Mouse (Mus musculus): ENCODE measurements around the gene Wdr20. TPM values are rescaled to one million over a fixed set of nuclear protein-coding genes. Genes with fewer than 3 reads are reported as not detected.
"Not testable (repeated sequence)": the region's sequence is repeated elsewhere in the genome, so short reads cannot be mapped to it uniquely, and the experiment has no call there.

The Wdr20 gene
- polyA plus RNA-seq, 1 experiment, result 15.0 TPM

DNA sequence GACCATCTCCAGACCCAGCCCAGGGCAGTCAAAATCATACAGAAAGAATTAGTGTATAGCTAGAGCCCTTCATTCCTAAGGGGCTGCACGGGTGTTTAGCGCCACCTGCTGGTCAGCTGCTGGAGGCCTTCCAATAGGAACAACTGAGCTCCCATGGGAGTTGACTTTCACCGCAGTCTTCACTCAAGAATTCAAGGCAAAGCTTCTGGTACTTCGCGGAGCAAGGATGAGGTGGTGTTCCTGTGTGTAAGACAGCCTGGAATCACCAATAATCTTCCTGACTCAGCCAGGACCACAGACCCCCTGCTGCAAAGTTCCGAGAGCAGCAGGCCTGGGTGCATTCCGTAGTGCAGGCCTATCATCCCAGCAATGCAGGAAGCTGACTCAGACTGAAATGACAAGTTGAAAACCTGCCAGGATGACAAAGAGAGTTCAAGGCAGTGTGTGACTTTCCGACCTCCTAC, 34.7 kb upstream of the Wdr20 start:
- peak; percentile 82 for TF ChIP-seq CTCF (IDR thresholded peaks at IDR 0.05; ENCODE audit: control insufficient read depth, insufficient read depth, insufficient replicate concordance, low read depth, low read length)
- no peak for TF ChIP-seq POLR2A (IDR thresholded peaks at IDR 0.05; ENCODE audit: control insufficient read depth, low read depth, low read length)
- Histone ChIP-seq H3K4me3 (ENCODE audit: control insufficient read depth, low read depth, low read length) (no peak overlapping the region), H3K4me1 (ENCODE audit: control insufficient read depth, insufficient read depth, low read length) (peaks cover 6% of the 10 kb centered on the region), H3K27me3 (ENCODE audit: control insufficient read depth, insufficient read depth, low read length) (no peaks in the 10 kb centered on the region), H3K36me3 (ENCODE audit: control insufficient read depth, insufficient read depth, low read length) (no peaks in the 10 kb centered on the region), H3K27ac (ENCODE audit: control insufficient read depth, insufficient read depth, low read depth, low read length) (no peak overlapping the region)

DNA sequence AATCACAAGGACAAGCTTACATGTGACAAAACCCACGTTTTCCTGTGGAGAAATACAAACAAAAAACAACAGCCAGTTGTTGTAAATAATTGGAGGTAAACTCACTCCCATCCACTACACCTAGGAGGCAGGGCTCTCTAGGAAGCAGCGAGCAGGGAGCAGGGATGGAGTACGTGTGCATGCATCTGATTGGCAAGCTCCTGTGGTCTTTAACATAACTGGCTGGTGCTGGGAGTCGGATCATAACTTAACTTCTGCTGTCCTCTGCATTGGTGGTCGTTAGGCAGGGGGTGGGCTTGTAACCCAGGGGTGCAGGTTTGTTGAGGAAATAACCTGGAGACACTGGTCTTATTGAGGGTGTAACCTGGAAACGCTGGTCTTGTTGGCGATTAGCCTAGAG, 34.1 kb upstream of the Wdr20 start:
- Histone ChIP-seq H3K27me3 (ENCODE audit: control insufficient read depth, insufficient read depth, low read length) (no peaks in the 10 kb centered on the region), H3K4me1 (ENCODE audit: control insufficient read depth, insufficient read depth, low read length) (peaks cover 6% of the 10 kb centered on the region), H3K36me3 (ENCODE audit: control insufficient read depth, insufficient read depth, low read length) (no peaks in the 10 kb centered on the region), H3K27ac (ENCODE audit: control insufficient read depth, insufficient read depth, low read depth, low read length) (no peak overlapping the region), H3K4me3 (ENCODE audit: control insufficient read depth, low read depth, low read length) (no peak overlapping the region)
- TF ChIP-seq POLR2A (IDR thresholded peaks at IDR 0.05; ENCODE audit: control insufficient read depth, low read depth, low read length) (no peak), CTCF (IDR thresholded peaks at IDR 0.05; ENCODE audit: control insufficient read depth, insufficient read depth, insufficient replicate concordance, low read depth, low read length) (no peak)

DNA sequence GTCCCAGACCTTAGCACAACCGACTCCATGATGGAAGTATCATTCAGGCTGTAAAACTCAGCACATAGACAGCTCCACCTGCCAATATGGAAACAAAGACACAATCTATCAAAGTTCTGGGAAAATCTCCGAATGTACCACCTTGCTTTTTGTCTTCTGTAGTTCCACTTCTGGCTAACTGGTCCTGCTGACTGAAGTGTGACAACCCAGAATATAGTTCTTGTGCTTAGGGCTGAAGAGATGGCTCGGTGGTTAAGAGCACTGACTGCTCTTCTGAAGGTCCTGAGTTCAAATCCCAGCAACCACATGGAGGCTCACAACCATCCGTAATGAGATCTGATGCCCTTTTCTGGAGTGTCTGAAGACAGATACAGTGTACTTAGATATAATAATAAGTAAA, 32.3 kb upstream of the Wdr20 start:
- not testable (repeated sequence) for H3K36me3 ChIP-seq (ENCODE audit: control insufficient read depth, insufficient read depth, low read length); H3K27me3 ChIP-seq (ENCODE audit: control insufficient read depth, insufficient read depth, low read length); H3K4me1 ChIP-seq (ENCODE audit: control insufficient read depth, insufficient read depth, low read length); H3K27ac ChIP-seq (ENCODE audit: control insufficient read depth, insufficient read depth, low read depth, low read length); H3K4me3 ChIP-seq (ENCODE audit: control insufficient read depth, low read depth, low read length)

DNA sequence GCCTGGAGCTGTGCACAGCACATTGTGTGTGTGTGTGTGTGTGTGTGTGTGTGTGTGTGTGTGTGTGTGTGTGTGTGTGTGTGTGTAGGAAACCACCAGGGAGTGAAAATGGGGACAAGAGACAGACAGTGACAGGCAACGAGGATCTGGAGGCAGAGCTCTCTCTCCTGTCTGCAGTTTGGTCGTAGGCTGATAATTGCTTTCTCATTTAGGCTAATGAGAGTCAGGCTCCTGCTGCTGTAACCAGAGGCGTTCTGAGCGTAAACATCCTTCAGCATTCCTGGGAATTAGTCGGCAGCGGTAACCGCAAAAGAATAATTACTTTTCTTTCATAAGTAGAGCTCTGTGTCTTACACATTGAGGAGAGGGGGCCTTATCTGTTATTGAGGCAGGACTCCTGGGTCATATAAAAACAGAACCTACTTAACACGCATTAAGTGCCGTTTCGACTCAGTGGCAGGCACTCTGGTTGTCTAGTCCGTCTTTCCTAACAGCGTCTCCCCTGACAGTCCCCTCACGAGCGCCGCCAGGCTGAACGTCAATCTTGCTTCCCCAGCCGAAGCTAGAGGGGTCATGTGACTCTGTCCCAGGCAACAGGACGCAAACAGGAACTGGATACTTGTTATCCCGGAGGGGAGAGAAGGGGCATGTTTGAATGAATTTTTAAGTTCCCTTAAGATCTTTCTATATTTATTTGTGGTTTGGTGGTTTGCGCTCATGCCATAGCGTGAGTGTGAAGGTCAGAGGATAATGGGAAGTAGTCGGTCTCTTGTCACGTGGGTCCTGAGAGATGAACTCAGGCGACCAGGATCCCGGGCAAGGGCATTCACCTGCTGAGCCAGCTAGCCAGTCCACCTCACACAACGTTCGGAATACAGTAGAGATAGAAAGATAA, 31.2 kb upstream of the Wdr20 start:
- no peak for TF ChIP-seq POLR2A (IDR thresholded peaks at IDR 0.05; ENCODE audit: control insufficient read depth, low read depth, low read length)
- no peak for TF ChIP-seq CTCF (IDR thresholded peaks at IDR 0.05; ENCODE audit: control insufficient read depth, insufficient read depth, insufficient replicate concordance, low read depth, low read length)
- no peak overlapping the region for H3K27ac ChIP-seq (ENCODE audit: control insufficient read depth, insufficient read depth, low read depth, low read length)

DNA sequence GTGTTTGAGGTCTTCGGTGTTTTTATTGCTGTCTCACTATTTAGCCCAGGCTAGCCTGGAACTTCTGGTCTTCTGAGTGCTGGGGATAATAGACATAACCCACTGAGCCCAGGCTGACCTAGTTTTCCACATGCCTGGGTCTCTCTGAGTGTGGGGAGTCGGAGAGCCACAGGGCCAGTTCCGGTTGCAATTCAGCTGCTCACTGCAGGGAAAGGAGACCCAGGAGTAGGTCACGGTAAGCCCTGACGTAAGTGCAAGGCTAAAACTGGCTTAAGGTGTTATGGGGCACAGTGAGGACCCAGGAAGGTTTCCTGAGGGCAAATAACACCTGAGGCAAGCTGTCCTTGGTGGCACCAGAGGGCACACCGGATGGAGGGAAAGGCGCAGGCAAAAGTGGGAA, 30.3 kb upstream of the Wdr20 start:
- Histone ChIP-seq H3K27me3 (ENCODE audit: control insufficient read depth, insufficient read depth, low read length) (no peaks in the 10 kb centered on the region), H3K4me1 (ENCODE audit: control insufficient read depth, insufficient read depth, low read length) (peaks cover 4% of the 10 kb centered on the region), H3K27ac (ENCODE audit: control insufficient read depth, insufficient read depth, low read depth, low read length) (no peak overlapping the region), H3K4me3 (ENCODE audit: control insufficient read depth, low read depth, low read length) (peak overlapping the region; percentile 20; the same call in 1 of the 2 replicates), H3K36me3 (ENCODE audit: control insufficient read depth, insufficient read depth, low read length) (no peaks in the 10 kb centered on the region)
- no peak for TF ChIP-seq CTCF (IDR thresholded peaks at IDR 0.05; ENCODE audit: control insufficient read depth, insufficient read depth, insufficient replicate concordance, low read depth, low read length)

More for the DNA sequence above, 31.2 kb upstream of the Wdr20 start:
- H3K27me3 ChIP-seq (ENCODE audit: control insufficient read depth, insufficient read depth, low read length), result no peaks in the 10 kb centered on the region
- H3K4me1 ChIP-seq (ENCODE audit: control insufficient read depth, insufficient read depth, low read length), result peaks cover 4% of the 10 kb centered on the region
- H3K36me3 ChIP-seq (ENCODE audit: control insufficient read depth, insufficient read depth, low read length), result no peaks in the 10 kb centered on the region
- peak overlapping the region; percentile 38 for H3K4me3 ChIP-seq (ENCODE audit: control insufficient read depth, low read depth, low read length)

DNA sequence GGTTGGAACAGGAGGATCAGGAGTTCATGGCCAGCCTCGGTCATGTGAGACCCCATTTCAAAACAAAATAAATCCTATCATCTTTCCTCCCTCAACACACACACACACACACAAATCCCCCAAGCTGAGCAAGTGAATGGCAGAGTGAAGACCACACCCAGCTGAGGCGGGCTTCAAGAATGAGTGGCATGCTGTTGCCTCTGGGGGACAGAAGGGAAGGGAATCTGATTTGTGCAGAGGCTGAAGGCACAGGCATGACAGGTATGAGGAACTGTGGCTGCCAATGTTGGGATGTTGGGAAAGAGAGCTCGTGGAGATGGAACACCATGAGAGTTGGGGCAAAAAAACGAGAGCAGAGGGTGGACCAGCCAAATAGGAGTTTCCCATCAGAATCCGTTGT, 26.5 kb upstream of the Wdr20 start:
- H3K27me3 ChIP-seq (ENCODE audit: control insufficient read depth, insufficient read depth, low read length), result no peaks in the 10 kb centered on the region
- H3K36me3 ChIP-seq (ENCODE audit: control insufficient read depth, insufficient read depth, low read length), result no peaks in the 10 kb centered on the region
- peaks cover 4% of the 10 kb centered on the region for H3K4me1 ChIP-seq (ENCODE audit: control insufficient read depth, insufficient read depth, low read length)
- TF ChIP-seq CTCF (IDR thresholded peaks at IDR 0.05; ENCODE audit: control insufficient read depth, insufficient read depth, insufficient replicate concordance, low read depth, low read length), result no peak
- TF ChIP-seq POLR2A (IDR thresholded peaks at IDR 0.05; ENCODE audit: control insufficient read depth, low read depth, low read length), result no peak
- H3K4me3 ChIP-seq (ENCODE audit: control insufficient read depth, low read depth, low read length), result no peak overlapping the region
- H3K27ac ChIP-seq (ENCODE audit: control insufficient read depth, insufficient read depth, low read depth, low read length), result no peak overlapping the region

DNA sequence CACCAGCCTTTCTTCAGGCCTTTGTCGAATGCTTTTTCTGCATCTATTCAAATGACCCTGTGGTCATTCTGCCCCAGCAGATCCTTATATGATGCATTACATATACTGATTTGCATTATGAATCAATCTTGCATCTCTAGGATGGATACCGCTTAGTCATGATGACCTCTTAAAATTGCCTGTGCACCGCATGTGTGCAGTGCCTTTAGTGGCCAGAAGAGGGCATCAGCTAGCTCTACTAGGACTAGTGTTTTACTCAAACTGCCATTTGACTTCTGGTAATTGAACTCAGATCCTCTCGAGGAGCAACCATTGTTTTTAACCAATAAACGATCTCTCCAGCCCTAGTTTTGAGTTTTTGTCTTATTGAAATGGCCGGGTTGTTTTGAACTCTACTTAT, 24.0 kb upstream of the Wdr20 start:
- Histone ChIP-seq H3K36me3 (ENCODE audit: control insufficient read depth, insufficient read depth, low read length) (no peaks in the 10 kb centered on the region), H3K27ac (ENCODE audit: control insufficient read depth, insufficient read depth, low read depth, low read length) (no peak overlapping the region), H3K27me3 (ENCODE audit: control insufficient read depth, insufficient read depth, low read length) (no peaks in the 10 kb centered on the region), H3K4me3 (ENCODE audit: control insufficient read depth, low read depth, low read length) (no peak overlapping the region), H3K4me1 (ENCODE audit: control insufficient read depth, insufficient read depth, low read length) (no peaks in the 10 kb centered on the region)
- TF ChIP-seq POLR2A (IDR thresholded peaks at IDR 0.05; ENCODE audit: control insufficient read depth, low read depth, low read length) (no peak), CTCF (IDR thresholded peaks at IDR 0.05; ENCODE audit: control insufficient read depth, insufficient read depth, insufficient replicate concordance, low read depth, low read length) (no peak; the same call in 1 of the 2 replicates)

Data from testis, adult 2 months (tissue).